Mouse (Mus musculus): Measurements from ENCODE around the gene Gpr157.
"Not testable (repeated sequence)": the region's sequence is repeated elsewhere in the genome, so short reads cannot be mapped to it uniquely, and the experiment has no call there.

Gpr157 gene

DNA sequence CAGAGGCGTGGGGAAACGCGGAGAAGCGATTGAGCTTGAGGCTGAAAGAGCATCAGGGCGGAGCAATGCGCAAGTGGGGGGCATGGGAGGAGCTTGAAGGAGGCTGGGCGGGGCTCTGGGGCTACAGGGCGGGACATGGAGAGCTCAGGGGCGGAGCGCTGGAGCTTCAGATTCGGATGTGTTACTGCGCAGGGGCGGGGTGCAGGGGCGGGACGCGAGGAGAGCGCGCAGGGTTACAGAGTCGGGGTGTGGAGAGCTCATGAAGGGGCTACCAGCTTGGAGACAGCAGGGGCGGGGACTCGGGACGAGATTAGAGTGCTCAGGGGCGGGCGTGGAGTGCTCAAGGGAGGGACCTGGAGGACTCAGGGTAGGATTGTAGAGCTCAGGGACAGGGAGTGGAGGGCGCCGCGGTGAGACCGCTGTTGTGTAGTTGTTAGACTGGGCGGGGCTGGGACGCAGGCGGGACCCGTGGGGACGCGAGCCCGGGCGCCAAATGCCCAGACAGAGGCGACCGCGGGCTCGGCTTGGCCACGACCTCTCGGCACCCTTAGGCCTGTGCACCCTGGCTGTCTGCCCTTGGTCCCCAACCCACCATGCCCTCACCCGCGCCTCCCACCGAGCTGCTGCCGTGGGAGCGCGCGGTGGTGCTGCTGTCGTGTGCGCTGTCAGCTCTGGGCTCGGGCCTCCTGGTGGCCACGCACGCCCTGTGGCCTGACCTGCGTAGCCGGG, at the start of gene Gpr157:
Gene Gpr157, plus strand, starts transcription at position 205 of the 729 bp plus-strand sequence.
- DNase-seq (ENCODE audit: low read depth, low spot score): peak; percentile 94

DNA sequence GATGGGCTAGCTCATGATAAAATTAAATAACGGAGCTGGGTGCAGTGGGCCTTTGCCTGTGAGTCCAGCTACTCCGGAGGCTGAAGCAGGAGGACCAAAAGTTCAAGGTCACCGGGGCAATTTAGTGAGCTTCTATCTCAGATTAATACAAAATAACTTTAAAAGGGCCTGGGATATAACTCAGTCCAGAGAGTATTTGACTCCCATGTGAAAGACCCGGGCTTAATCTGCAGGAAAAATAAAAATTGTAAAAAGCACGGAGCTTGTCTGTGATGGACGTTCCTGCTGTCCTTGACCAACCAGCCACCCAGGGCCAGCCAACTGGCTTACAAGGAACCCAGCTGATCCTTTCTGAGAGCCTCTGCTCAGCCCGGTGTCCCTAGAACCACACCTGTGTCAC, 48.6 kb upstream of the Gpr157 start:
- DNase-seq (ENCODE audit: low read depth, low spot score): no peak

DNA sequence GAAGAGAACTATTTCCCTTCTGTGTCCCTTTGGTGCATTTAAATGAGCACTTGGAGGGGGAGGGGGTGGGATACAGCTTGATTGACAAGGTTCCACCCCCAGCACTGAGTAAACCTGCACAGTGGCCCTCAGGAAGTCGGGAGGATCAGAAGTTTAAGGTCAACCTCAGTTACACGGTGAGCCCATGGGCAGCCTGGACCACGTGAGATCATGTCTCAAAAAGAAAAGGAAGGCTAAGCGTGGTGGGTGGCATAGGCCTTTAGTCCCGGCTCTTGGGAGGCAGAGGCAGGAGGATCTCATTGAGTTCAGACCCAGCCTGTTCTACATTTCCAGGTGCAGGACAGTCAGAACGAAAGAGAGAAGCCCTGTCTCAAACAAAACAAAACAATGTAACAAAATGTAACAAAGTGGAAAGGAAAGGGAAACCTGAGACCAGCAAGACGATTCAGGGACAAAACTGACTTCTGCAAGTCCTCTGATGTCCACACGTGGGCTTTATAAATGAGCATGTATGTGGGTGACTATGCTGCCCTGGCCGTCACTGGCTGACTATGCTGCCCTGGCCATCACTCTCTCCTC, 47.1 kb upstream of the Gpr157 start:
- DNase-seq (ENCODE audit: low read depth, low spot score): no peak

DNA sequence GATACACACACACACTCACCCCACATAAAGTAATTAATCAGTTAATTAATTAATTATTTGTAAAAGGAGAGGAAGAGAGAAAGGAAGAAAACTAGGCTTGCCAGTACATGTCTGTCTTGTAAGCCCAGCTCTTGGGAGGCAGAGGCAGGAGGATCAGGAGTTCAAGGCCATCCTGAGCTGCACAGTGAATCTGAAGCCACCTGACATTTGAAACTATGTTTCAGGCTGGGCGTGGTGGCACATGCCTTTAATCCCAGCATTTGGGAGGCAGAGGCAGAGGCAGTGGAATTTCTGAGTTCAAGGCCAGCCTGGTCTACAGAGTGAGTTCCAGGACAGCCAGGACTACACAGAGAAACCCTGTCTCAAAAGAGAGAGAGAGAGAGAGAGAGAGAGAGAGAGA, 46.3 kb upstream of the Gpr157 start:
- DNase-seq (ENCODE audit: low read depth, low spot score): not testable (repeated sequence)

DNA sequence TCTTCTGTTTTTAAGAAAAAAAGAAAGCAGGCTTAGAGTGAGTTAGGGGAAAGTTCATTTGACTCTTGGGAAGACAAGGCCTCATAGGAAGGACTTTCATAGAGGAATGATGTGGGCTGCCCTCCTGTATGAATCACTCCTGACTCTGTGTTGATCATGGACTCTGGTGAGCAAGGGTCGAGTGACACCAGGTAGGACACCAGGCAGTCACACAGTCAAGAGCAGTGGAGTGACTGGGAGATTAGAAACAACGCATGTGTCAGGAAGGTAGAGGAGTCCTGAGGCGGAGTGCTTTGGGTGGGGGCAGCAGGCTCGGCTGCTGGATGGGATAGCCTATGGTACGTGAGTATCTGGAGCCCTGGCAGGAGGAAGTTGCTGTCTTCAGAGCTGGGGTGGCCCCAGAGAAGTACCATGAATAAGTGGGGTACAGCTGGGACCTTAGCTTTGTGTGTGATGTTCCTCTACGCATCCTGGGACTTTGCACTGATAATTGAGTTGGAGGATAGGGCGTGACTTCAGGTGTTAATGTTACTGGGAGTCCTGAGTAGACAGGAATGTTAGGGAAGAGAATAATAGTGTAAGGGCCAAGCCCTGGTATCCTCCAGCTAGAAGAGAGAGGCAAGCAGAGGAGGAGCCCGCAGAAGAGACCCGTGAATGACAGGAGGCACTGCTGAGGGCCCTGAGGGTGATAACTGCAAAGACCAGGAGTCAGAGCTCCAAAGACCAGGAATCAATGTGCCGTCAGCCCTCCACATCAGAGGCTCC, 45.6 kb upstream of the Gpr157 start:
- no peak for DNase-seq (ENCODE audit: low read depth, low spot score)

DNA sequence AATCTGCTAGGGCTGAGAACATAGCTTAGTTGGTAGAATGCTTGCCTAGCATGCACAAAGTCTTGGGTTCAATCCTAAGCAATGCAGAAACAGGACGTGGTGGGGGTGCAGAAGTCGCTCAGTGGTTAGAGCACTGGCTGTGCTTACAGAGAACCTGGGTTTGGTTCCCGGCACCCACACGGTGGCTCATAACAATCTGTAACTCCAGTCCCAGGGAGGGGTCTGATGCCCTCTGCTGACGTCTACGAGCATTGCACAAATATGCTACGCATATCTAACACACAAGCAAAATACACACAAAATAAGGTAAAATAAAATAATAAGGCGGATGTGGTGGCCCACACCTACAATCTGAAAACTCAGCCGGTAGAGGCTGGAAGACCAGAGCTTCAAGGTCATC, 43.6 kb upstream of the Gpr157 start:
- DNase-seq (ENCODE audit: low read depth, low spot score): no peak

DNA sequence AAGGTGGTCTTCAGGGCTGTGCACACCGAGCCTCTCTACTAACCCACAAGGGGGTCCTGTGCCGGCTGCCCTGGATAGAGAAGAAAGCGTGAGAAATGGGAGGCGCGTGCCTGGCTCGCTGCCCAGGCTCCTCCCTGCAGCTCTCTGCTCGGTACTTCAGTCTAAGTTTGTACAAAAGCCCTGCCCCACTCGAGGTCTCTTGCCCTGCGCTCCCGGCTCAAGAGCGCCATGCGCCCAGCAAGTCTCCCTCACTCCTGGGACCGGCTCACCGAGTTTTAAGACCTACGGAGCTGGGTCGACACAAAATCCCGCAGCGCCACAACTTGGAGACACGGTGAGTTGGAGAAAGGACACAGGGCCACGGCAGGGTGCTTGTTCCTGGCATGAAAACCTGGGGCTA, 39.1 kb upstream of the Gpr157 start:
- DNase-seq (ENCODE audit: low read depth, low spot score): no peak

DNA sequence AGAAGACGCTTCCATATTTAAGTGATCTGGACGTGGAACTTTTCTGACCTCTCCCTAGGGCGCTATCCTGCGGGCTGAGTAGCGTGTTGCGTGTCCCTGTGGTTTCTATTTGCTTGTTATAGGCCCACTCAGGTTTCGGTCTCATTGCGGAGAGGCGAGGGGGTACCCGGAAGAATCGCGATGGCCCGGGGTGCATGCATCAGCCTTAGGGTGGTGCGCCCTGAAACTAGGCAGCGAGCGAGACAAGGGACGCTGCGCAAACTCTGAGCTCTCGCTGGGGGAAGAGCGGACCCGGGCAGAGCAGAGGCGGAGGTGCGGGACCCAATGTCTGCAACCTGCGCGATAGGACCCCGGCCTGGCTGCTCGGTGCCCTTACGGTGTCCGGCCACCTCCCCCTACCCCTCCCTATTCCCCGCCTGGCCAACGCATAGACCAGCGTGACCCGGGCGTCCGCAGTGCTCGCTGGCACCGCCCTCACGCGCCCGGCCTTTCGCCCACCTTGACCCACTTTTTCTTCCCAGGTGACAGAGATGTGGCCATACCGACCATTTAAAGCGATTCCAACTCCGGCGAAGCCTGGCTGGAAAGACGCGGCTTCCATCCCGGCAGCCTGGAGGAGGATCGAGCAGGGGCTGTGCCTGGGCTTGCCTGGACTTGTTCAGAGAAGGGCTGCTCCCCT, 38.5 kb upstream of the Gpr157 start:
- DNase-seq (ENCODE audit: low read depth, low spot score): no peak

DNA sequence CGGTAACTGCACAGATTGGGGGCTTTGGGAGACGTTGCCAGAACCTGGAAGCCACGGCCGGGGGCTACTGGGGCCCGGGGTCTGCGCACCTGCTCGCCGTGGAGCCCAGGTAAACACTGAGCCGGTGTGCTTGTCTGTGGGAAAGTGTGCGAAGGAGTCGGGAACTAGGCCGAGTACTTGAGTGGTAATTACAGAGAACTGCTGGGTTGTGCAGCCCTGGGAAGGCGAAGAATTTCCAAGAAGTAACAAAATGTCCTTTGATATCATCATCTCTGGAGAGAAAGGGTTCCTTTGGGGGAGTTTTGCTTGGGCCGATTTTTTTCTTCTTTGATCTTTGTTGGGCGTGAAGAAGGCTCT, 38.0 kb upstream of the Gpr157 start:
- no peak for DNase-seq (ENCODE audit: low read depth, low spot score)

DNA sequence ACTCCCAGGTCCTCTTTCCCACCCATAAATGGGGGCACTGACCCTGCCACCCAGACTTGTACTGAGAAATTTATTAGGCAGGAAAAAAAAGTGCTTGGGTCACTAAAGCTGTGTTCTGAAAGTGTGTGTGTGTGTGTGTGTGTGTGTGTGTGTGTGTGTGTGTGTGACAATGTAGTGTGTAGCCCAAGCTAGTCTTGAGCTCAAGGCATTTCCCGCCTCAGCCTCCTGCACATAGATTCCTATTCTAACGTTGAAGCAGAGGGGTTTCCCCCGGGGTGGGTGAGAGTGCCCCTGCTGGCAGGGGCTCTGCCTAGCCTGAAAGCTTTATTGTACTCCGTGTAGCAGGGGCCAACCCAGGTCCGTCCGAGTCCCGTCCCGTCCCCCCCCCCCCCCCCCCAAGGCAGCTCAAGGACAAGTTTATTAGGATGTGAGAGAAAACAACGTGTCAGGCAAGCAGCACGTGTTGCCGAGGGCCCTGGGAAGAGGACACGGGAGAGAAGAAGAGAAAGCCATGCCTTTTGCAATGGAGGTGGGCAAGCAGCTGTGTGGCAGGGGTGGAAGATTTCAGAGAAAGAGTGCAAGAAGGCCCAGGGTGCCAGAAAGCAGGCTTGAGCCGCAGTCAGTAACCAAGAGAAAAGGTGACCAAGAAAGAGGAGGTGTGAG, 37.5 kb upstream of the Gpr157 start:
- no peak for DNase-seq (ENCODE audit: low read depth, low spot score)

DNA sequence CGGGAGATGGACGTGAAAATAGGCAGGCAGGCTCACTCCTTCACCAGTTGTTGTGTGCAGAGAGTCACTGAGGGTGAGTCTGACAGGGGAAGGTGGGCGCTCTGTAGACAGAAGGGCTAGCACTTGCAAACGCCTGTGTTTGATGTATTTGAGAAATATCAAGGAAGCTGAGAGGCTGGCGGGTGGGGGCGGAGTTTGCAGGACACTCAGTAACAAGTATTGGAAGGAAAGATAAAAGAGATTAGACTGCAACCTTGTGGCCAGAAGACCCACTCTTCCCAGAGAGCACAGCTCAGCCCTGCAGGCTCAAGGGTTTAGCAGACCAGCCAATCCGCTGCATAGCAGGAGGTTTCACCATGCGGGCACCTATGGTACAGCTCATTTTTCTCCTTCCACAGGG, 35.7 kb upstream of the Gpr157 start:
- no peak for DNase-seq (ENCODE audit: low read depth, low spot score)

DNA sequence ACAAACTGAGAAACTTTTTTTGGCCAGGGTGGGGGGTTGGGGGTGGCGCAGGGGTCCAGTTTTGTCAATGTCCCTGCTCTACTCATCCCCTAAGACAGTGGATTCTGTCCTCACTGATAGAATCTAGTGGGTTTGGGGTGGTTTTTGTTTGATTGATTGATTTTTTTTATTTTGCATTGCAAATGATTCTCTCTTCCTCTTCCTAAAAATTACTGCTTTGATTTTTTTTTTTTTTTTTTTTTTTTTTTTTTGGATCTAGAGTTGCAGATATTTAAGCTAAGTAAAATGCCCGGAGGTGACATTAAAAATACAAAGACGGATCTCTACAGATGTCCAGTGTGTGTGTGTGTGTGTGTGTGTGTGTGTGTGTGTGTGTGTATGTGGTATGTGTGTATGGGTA, 34.8 kb upstream of the Gpr157 start:
- DNase-seq (ENCODE audit: low read depth, low spot score): no peak

DNA sequence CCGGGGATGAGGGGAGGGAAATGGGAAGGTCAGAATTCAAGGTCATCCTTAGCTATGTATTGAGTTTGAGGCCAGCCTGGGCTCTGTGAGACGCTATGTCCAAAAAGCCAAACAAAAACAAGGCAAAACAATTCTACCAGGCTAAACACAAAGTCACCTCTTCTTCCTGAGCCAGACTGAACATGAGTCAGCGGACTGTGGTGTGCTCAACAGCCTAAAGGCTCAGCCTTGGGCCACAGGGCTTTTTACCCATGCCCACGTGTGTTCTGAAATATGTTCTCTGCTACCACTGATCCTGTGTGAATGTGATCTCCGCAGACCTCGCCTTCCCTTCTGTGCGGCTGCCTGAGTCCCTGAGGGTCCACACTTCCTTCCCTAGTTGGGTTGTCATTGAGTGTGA, 31.0 kb upstream of the Gpr157 start:
- DNase-seq (ENCODE audit: low read depth, low spot score): no peak

DNA sequence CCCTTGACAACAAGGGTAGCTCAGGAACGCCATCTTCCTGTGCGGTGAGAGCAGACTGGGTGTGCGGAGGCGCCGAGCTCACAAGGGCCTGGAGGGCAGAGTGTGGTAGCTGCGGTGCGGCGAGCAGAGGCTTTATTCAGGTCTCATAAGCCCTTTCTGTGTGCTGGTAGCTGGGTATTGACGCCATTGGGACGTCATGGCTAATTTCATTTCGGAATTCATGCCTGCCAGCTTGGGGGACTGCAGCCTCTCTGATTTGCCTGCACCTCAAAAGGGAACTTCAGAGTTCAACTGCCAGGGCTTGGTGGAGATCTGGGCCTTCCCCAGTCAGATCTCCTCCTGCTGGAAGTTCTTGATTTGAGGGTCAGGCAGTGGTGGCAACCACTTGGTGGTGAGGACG, 29.4 kb upstream of the Gpr157 start:
- no peak for DNase-seq (ENCODE audit: low read depth, low spot score)

DNA sequence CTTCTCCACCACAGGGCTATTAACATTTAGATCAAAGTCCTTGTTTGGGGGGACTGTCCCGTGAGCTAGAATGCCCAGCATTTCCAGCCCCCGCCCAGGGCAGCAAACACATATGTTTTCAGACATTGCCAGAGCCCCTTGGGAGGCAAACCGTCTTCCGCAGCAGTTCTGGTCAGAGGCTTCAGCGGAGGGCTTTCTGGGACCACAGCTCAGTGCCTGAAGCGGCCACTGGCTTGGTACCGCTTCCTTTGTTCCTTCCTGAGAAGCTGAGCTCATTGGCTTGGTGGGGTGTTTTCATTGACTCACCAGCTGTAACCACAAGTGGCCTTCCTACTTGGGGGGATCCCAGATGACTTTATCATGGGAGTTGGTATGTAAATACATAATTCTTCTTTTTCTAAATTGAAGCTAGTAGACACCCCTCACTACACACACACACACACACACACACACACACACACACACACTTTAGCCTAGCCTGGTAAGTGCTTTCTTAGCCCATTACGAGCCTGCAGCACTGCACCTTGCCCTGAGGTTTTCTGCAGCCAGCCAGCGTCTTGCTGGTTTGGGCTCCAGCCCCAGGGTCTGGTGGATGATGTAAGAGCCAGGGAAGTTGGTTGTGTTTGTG, 27.2 kb upstream of the Gpr157 start:
- no peak for DNase-seq (ENCODE audit: low read depth, low spot score)

DNA sequence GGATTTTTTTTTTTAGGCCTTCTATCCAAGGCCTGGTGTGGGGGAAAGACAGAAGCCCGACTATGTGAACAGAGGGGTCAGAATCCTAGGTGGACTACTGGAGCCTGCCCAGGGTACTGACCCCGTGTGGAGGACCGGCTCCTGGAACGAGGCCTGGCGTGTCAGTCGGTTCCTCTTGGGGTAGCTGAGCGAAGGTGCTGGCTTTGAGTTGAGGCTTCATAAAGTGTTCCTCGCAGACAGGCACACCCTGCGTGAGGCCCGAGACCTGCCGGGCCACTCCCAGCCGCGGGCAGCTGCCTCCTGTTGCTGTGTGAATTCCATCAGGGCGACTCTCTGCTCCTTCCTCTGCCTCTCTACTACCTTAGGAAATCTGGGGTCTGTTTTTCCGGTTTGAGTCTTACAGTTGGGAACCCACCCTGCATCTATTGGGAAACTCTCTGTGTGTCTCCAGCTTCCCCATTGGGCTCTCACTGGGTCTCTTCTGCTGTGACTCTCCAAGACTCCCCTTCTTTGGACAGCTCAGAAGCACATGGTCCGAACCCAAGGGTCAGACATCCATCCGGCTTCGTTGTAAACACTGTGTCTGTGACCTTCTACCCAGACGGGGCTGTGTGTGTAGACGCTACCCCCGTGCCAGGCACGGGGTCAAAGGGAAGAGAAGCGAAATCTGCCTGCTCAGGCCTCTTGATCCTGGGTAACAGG, 26.5 kb upstream of the Gpr157 start:
- DNase-seq (ENCODE audit: low read depth, low spot score): no peak

DNA sequence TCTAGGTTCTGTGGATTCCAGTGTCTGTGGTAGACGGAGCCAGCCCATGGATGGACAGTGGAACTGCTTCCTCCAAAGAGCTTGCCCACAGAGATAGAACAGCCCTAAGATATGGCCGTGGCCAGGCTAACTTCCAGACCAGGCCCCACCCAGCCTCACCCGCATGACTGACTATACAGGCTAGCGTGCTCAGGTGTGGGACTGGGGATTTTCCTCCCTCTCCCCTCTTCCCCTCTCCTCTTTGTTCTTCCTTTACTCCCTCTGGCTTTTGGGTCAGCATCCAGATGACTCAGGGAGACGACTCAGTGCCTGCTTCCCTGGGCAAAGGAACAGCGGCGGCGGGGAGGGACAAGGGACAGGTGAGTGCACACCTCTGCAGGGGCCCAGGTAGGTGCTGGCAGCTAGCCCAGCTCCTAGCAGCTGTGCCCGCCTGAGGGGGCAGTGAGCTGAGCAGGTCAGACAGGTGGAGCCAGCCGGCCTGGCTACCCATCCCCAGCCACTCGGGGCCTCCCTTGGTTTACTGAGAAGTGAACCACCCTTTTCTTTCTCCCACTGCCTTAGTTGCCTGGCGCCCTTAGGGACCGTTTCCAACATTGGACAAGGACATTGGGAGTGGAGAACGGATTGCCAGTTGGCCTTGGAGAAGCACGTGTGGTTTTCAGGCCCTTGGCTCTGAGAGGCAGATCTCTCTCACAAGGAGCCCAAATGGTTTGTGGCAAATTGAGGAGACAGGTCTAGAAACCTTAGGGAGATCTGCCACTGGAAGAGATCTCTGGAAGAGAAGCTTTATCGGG, 25.5 kb upstream of the Gpr157 start:
- DNase-seq (ENCODE audit: low read depth, low spot score): no peak

DNA sequence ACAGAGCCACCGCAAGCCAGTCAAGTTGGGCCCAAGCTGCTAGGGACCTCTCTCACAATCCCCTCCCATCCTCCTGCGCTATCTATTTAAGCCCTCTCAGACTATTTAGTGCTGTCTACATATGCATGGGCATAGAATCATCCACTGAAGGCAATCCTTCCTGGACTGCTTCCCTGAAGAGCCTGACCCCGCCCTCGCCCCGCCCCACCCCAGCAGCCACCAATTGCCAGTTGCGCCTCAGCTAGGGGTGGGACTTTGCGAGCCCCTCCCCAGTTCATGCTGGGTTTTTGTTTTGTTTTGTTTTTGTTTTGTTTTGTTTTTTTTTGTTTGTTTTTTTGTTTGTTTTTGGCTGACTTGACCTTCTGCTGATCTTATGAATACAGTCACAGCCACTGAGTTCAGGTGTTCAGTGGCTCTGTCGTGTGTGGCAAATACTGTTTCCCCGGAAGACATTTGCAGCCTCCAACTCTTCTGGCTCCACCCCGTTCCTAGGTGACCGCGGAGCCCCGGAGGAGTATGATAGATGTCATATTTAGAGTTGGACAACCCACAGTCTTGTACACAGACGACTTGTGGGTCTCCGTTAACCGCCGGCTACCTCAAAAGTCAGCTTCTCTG, 20.4 kb upstream of the Gpr157 start:
- DNase-seq (ENCODE audit: low read depth, low spot score): no peak

DNA sequence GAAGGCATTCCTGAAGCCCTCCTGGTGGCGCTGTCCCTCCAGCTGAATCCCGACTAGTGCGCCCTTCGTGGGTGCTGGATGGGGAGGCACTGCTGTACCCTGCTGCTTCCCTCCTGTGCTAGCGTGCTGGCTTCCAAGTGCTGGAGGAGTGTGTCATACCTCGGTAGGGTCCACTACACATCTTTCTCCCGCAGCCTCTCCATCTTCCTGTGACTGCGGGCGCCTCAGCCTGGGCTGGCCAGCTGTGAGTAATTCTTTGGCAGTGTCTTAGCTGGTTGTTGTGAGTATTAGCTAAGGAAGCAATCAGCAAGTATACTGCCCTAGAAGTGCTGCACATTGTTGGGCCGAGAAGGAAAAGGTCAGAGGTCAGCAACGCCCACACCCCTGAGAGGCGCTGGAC, 18.9 kb upstream of the Gpr157 start:
- DNase-seq (ENCODE audit: low read depth, low spot score): no peak

DNA sequence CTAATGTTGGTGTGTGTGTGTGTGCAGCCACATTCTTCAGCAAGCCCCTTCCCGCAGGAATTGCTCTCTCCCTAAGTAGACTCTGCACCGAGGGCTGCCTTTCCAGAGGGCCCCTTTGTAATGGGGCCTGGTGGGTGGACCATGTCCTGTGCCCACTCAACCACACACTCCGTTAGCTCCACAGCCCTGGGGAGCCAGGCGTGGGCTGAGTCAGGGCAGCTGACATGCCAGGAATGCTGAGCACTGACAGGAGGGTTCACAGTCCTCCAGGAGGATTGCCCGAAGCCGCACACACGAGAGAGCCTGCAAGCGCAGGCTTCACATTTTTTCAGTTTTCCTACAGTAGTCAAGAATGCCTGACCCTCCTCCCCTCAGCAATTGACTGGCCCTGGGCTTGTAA, 17.0 kb upstream of the Gpr157 start:
- no peak for DNase-seq (ENCODE audit: low read depth, low spot score)
